ENCODE assay signal across 11 mouse cellular contexts in the genomic region with DNA sequence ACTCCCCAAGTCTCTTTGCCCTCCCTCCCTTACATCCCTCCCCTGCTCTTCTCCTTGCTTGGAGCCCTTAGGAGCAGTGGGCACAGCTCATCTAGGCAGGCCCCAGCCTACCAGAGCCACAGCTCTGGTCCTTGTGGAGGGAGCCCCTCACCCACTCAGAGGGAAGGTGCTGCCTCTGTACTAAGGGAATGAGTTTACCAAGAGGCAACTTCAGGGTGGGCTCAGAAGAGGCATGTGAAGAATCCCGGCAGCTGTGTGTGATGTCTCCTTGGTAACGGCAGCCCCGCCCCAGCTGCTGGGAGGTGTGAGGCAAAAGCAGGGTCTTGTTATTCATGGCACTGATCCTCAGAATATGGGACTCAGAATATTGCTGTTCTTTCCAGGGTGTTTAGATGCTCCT.
A peak's percentile ranks its signal among the peaks of the same experiment; 100 is the strongest.
DNase-seq lines count a peak whose midpoint lies in the region; ATAC-seq lines count a peak whose summit lies in the region.
"Had no signal": no experiment of that assay in that cellular context is flagged by ENCODE, and none has a peak within 500 bp of the region (broad histone marks: within the 10 kb centered on the region; RNA-seq: fewer than 3 reads in every experiment).

No protein-coding gene starts in this region.

- DNase-seq in kidney, postnatal 25 days: no peak
- DNase-seq in embryo, embryonic 10.5 days (ENCODE audit: low spot score): peak; percentile 80
- DNase-seq in mesoderm, embryonic 11.5 days (ENCODE audit: low read depth, low spot score): peak; percentile 79
- no peak for DNase-seq in layer of hippocampus, adult 9-10 months (ENCODE audit: low spot score)
- DNase-seq in B cell, adult 2 months: no peak
- DNase-seq in heart, adult 8-10 months (ENCODE audit: low spot score): no peak
- DNase-seq: kidney, adult 2 months; right cerebral cortex, postnatal 14 days had no signal

- H3K36me3 ChIP-seq in kidney, embryonic 16.5 days (ENCODE audit: insufficient read depth, low read length): no peaks in the 10 kb centered on the region
- no peaks in the 10 kb centered on the region for H3K36me3 ChIP-seq in forebrain, embryonic 16.5 days (ENCODE audit: control insufficient read depth, insufficient read depth)

- H3K9ac ChIP-seq in kidney, embryonic 16.5 days (replicated peaks; ENCODE audit: low read length): no peak overlapping the region
- H3K9ac ChIP-seq in forebrain, embryonic 16.5 days (replicated peaks; ENCODE audit: low read depth, low read length): no peak overlapping the region

- peak; percentile 65; the same call in 1 of the 2 replicates for ATAC-seq in kidney, embryonic 16.5 days (ENCODE audit: low FRiP score, low TSS enrichment)
- ATAC-seq in forebrain, embryonic 16.5 days: peak; percentile 57; the same call in 1 of the 2 replicates
- ATAC-seq: CD4-positive, CD25-positive, alpha-beta regulatory T cell, adult 4 months had no signal

- H3K27ac ChIP-seq in kidney, embryonic 16.5 days (ENCODE audit: low read length): no peak overlapping the region
- H3K27ac ChIP-seq in forebrain, embryonic 16.5 days (ENCODE audit: low read length): no peak overlapping the region

- H3K9me3 ChIP-seq in kidney, embryonic 16.5 days (ENCODE audit: low read length): no peaks in the 10 kb centered on the region
- no peaks in the 10 kb centered on the region; the same call in 1 of the 2 replicates for H3K9me3 ChIP-seq in forebrain, embryonic 16.5 days (ENCODE audit: control insufficient read depth, low read length)

- 15% methylated on average over 3 of the region's 3 CpGs for WGBS in kidney, embryonic 16.5 days
- WGBS in forebrain, embryonic 16.5 days: 17% methylated on average over 3 of the region's 3 CpGs

- H3K4me2 ChIP-seq in kidney, embryonic 16.5 days (replicated peaks; ENCODE audit: low read depth, low read length): no peak overlapping the region
- H3K4me2 ChIP-seq in forebrain, embryonic 16.5 days (ENCODE audit: low read length): no peak overlapping the region

- no peak overlapping the region for H3K4me3 ChIP-seq in kidney, embryonic 16.5 days (ENCODE audit: low read length)
- no peak overlapping the region for H3K4me3 ChIP-seq in forebrain, embryonic 16.5 days (replicated peaks; ENCODE audit: low read length)

- peaks cover 8% of the 10 kb centered on the region for H3K4me1 ChIP-seq in kidney, embryonic 16.5 days (ENCODE audit: insufficient read depth, low read length)
- H3K4me1 ChIP-seq in forebrain, embryonic 16.5 days (replicated peaks; ENCODE audit: control insufficient read depth, insufficient read depth, low read length): peaks cover 5% of the 10 kb centered on the region; the same call in 1 of the 2 replicates

- no peaks in the 10 kb centered on the region for H3K27me3 ChIP-seq in kidney, embryonic 16.5 days (ENCODE audit: insufficient read depth, low read length)
- no peaks in the 10 kb centered on the region for H3K27me3 ChIP-seq in forebrain, embryonic 16.5 days (replicated peaks; ENCODE audit: control insufficient read depth, insufficient read depth, low read length)

Comparison
In these comparisons a context has a peak if more than half of its experiments do, and no peak if none do; other contexts are left out.
1. DNase-seq: peak in embryo, embryonic 10.5 days (single experiment) and mesoderm, embryonic 11.5 days (single experiment); none in kidney, postnatal 25 days (0 of 2), layer of hippocampus, adult 9-10 months (single experiment), B cell, adult 2 months (0 of 2) and heart, adult 8-10 months (single experiment).